Mouse (Mus musculus) myocyte (in vitro differentiated cells): Measurements from ENCODE around the gene Sox6.

Experiments used
- CEBPB ChIP-seq: IDR thresholded peaks from 2 replicates; pipeline ENCODE4 v1.6.1; 2011; ENCODE audit warnings: mild to moderate bottlenecking, moderate library complexity; ENCODE audit not compliant: poor library complexity, insufficient read depth, severe bottlenecking
- E2F4 ChIP-seq: IDR thresholded peaks from one replicate; pipeline ENCODE4 v1.6.1; 2011; ENCODE audit warnings: mild to moderate bottlenecking, control low read depth, moderate library complexity; ENCODE audit not compliant: insufficient read depth
- MAX ChIP-seq: IDR thresholded peaks from one replicate; pipeline ENCODE4 v1.6.1; 2011; ENCODE audit warnings: low read depth, mild to moderate bottlenecking, control low read depth
- MYOG ChIP-seq, 3 experiments: IDR thresholded peaks; one replicate each; pipeline ENCODE4 v1.6.1; 2011; ENCODE audit warnings: control low read depth in 2 of 3, low read depth in 2 of 3, mild to moderate bottlenecking in 2 of 3; ENCODE audit not compliant: insufficient read length in 2 of 3, control insufficient read depth in 1 of 3, insufficient read depth in 1 of 3
- POLR2A ChIP-seq: IDR thresholded peaks from one replicate; pipeline ENCODE4 v1.6.1; 2011; ENCODE audit warnings: low read depth, mild to moderate bottlenecking, control low read depth, moderate library complexity; ENCODE audit not compliant: insufficient read length
- TCF12 ChIP-seq: IDR thresholded peaks from one replicate; pipeline ENCODE4 v1.6.1; 2011; ENCODE audit warnings: mild to moderate bottlenecking, control low read depth; ENCODE audit not compliant: poor library complexity, insufficient read depth, severe bottlenecking
- USF1 ChIP-seq: IDR thresholded peaks from one replicate; pipeline ENCODE4 v1.6.1; 2011; ENCODE audit warnings: low read depth, mild to moderate bottlenecking, control low read depth, moderate library complexity

- no peak for TF ChIP-seq E2F4
- TF ChIP-seq MAX: no peak
- TF ChIP-seq USF1: no peak
- no peak for TF ChIP-seq CEBPB
- no peak for TF ChIP-seq MYOG (IDR thresholded peaks at IDR 0.05; ENCODE audit: control insufficient read depth in 1 of 3, insufficient read depth in 1 of 3, insufficient read length in 2 of 3, low read depth in 2 of 3)
- TF ChIP-seq POLR2A: no peak
- TF ChIP-seq TCF12: no peak
These were observed 532.2 kb downstream of the Sox6 start for GRCm38 (mm10) chr7:115506385-115506784.
